Mouse (Mus musculus) testis, postnatal 10 days (tissue): ENCODE measurements around the gene Mical3.

Source experiments
- DNase-seq: peaks from one replicate; pipeline ENCODE4 v3.0.0; 2021; ENCODE audit warnings: low spot score

The Mical3 gene

GRCm38 (mm10) chr6:121109181-121109981 is 21.4 kb downstream of the Mical3 start:
- DNase-seq, result peak; percentile 69

GRCm38 (mm10) chr6:121108075-121108474 is 22.7 kb downstream of the Mical3 start:
- DNase-seq, result no peak

GRCm38 (mm10) chr6:121106711-121107405 is 23.9 kb downstream of the Mical3 start:
- DNase-seq, result no peak

- DNase-seq, result no peak
Observed at GRCm38 (mm10) chr6:121105726-121106125, 25.1 kb downstream of the Mical3 start.

- no peak for DNase-seq
Observed at GRCm38 (mm10) chr6:121103406-121104171, 27.2 kb downstream of the Mical3 start.

GRCm38 (mm10) chr6:121102941-121103340 is 27.9 kb downstream of the Mical3 start:
- DNase-seq, result no peak

GRCm38 (mm10) chr6:121102084-121102483 is 28.7 kb downstream of the Mical3 start:
- no peak for DNase-seq

- DNase-seq, result no peak
Observed at GRCm38 (mm10) chr6:121101201-121101600, 29.6 kb downstream of the Mical3 start.

GRCm38 (mm10) chr6:121099831-121100230 is 31.0 kb downstream of the Mical3 start:
- DNase-seq, result no peak

GRCm38 (mm10) chr6:121099228-121099608 is 31.6 kb downstream of the Mical3 start:
- no peak for DNase-seq

- no peak for DNase-seq
Observed at GRCm38 (mm10) chr6:121098511-121099227, 32.1 kb downstream of the Mical3 start.

GRCm38 (mm10) chr6:121098109-121098508 is 32.7 kb downstream of the Mical3 start:
- no peak for DNase-seq

- DNase-seq, result no peak
Observed at GRCm38 (mm10) chr6:121096862-121097261, 33.9 kb downstream of the Mical3 start.

- no peak for DNase-seq
Observed at GRCm38 (mm10) chr6:121096390-121096789, 34.4 kb downstream of the Mical3 start.

- no peak for DNase-seq
Observed at GRCm38 (mm10) chr6:121093662-121094408, 37.0 kb downstream of the Mical3 start.

- DNase-seq, result no peak
Observed at GRCm38 (mm10) chr6:121090786-121091185, 40.0 kb downstream of the Mical3 start.

- no peak for DNase-seq
Observed at GRCm38 (mm10) chr6:121087586-121088245, 43.1 kb downstream of the Mical3 start.

GRCm38 (mm10) chr6:121087127-121087526 is 43.7 kb downstream of the Mical3 start:
- DNase-seq, result no peak

- DNase-seq, result no peak
Observed at GRCm38 (mm10) chr6:121086226-121086625, 44.6 kb downstream of the Mical3 start.

GRCm38 (mm10) chr6:121084050-121084480 is 46.7 kb downstream of the Mical3 start:
- no peak for DNase-seq

- no peak for DNase-seq
Observed at GRCm38 (mm10) chr6:121082094-121082473, 48.7 kb downstream of the Mical3 start.
